Mouse (Mus musculus) urinary bladder, postnatal 36 days (tissue): ENCODE data around the gene Serhl.

ENCODE experiments used
- DNase-seq, 2 experiments: peaks; one replicate each; pipeline ENCODE4 v3.0.0; 2022; ENCODE audit warnings: low spot score in 2 of 2, mixed read lengths in 1 of 2

Serhl gene

GRCm38 (mm10) chr15:83162818-83163485 is 73.6 kb downstream of the Serhl start:
- no peak for DNase-seq

- DNase-seq = peak; percentile 38 to 59
Observed at GRCm38 (mm10) chr15:83164971-83165471, 75.7 kb downstream of the Serhl start.

- no peak for DNase-seq
Observed at GRCm38 (mm10) chr15:83165526-83166315, 76.4 kb downstream of the Serhl start.
